Mouse (Mus musculus): ENCODE measurements around the gene Daxx. TPM values are rescaled to one million over a fixed set of nuclear protein-coding genes. Genes with fewer than 3 reads are reported as not detected.
"Not testable (repeated sequence)": the region's sequence is repeated elsewhere in the genome, so short reads cannot be mapped to it uniquely, and the experiment has no call there.

The Daxx gene
- 10 to 100 TPM; 26.0 to 26.2 TPM for total RNA-seq (2021)

DNA sequence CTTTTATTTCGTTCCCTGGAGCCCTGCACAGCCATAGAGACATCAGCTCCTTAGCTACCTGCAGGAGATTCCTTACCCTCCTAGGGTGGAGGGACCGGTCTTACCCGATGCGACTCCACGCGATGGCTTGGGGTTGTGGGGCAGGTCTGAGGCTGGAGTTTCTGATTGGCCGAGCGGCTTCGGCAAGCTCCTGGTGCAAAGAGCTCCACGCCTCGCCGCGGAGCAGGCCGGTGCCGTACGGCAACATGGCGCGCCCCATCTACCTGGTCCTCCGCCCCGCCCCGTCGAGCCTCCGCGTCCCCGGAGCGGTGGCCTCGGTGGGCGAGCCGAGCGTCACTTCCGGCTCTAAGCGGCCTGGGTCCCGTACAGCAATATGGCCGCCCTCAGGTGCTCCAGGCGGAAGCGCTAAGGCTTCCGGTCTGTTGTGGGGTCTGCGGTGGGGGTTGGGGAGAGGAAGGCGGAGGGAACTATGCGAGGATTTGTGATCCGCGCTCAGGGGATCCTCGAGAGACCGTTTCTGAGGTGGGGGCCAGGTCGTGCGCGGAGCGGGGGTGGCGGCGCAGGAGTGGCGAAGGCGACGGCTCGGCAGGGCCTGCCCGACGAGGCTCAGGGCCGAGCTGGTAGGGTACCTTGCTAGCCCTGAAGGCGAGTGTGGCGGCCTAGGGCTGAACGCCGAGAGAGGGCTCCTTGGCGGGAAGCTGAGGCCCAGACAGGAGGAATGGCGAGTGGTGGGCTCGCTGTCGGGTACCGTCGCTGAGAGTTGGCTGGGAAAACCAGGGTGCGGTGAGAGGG lies at the start of gene Daxx:
Daxx (plus strand) TSS at position 338 of the 792 bp plus-strand sequence.
- intact Hi-C loops (cut with DNase I), result no loop called here

GRCm38 (mm10) chr17:33865330-33866030 lies 43.7 kb upstream of the Daxx start:
- peak; percentile 83 to 98 for DNase-seq (ENCODE audit: low spot score in 2 of 2)
- intact Hi-C loops (cut with DNase I), result no loop called here

More for the DNA sequence above, at the start of gene Daxx:
- DNase-seq (ENCODE audit: low spot score in 2 of 2), result peak; percentile 99

- intact Hi-C loops (cut with DNase I); DNase-seq (ENCODE audit: low spot score in 2 of 2): not testable (repeated sequence)
Measured at GRCm38 (mm10) chr17:33873537-33873936, 35.7 kb upstream of the Daxx start, which contains the start of gene Gm7029. Gm7029 (plus strand) TSS chr17:33873837.

- intact Hi-C loops (cut with DNase I), result no loop called here
- no peak for DNase-seq (ENCODE audit: low spot score in 2 of 2)
Measured at GRCm38 (mm10) chr17:33874411-33874810, 34.8 kb upstream of the Daxx start.

GRCm38 (mm10) chr17:33875797-33876196 lies 33.4 kb upstream of the Daxx start:
- intact Hi-C loops (cut with DNase I); DNase-seq (ENCODE audit: low spot score in 2 of 2): not testable (repeated sequence)

GRCm38 (mm10) chr17:33884320-33884719 lies 24.9 kb upstream of the Daxx start:
- intact Hi-C loops (cut with DNase I), result not testable (repeated sequence)

DNA sequence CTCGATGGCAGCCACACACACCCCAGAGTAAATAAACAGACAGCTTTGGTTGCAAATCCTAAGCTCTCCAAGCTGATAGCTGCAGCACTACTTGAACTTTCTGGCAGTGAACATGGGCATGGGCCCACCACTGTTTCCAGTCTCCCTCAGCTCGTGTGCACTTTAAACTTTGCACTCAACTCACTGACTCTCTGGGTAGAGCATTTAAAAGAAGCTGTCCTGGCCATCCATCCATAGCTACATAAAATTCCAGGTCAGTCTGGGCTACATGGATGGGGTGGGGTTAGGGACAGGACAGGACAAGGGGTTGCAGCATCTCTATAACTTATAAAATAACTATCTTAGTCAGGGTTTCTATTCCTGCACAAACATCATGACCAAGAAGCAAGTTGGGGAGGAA lies 21.4 kb upstream of the Daxx start:
- DNase-seq (ENCODE audit: low spot score in 2 of 2); intact Hi-C loops (cut with DNase I): not testable (repeated sequence)

More at GRCm38 (mm10) chr17:33884320-33884719, 24.9 kb upstream of the Daxx start:
- DNase-seq (ENCODE audit: low spot score in 2 of 2), result not testable (repeated sequence)

DNA sequence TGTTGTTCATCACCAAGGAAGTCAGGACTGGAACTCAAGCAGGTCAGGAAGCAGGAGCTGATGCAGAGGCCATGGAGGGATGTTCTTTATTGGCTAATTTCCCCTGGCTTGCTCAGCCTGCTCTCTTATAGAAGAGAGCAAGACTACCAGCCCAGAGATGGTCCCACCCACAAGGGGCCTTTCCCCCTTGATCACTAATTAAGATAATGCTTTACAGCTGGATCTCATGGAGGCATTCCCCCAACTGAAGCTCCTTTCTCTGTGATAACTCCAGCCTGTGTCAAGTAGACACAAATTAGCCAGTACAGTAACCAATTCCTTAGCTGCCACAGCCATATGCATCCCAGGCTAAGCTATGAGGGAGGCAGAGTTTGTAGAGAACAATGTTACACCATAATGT lies 21.0 kb upstream of the Daxx start:
- DNase-seq (ENCODE audit: low spot score in 2 of 2); intact Hi-C loops (cut with DNase I): not testable (repeated sequence)

DNA sequence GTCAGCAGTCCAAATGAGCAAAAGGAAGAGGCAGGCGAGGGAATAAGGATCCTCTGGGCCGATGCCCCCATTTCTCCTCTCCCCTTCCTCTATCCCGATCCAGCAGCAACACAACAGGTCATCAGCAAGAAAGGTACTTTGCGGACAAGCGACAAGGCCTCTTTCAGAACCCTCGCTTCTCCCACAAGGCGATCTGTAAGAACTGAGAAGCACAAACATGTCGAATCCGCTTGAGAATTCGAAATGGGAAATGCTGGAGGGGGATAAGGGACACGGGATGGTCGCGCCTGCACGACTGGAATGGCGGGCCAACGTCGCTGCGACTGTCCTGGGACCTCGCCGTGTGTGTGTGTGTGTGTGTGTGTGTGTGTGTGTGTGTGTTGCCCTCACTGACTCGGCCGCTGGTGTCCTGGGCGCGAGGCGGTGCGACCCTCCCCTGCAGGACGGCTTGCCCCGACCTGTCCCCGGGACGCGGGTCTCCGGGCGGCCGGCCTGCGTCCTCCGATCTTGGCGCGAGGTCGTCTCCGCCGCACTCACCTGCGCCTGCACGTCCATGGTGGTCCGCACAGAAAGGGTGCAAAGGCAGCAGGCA lies 19.2 kb upstream of the Daxx start:
- DNase-seq (ENCODE audit: low spot score in 2 of 2); intact Hi-C loops (cut with DNase I): not testable (repeated sequence)

- peak; percentile 99 to 100 for DNase-seq (ENCODE audit: low spot score in 2 of 2)
- intact Hi-C loops (cut with DNase I), result no loop called here
Measured at GRCm38 (mm10) chr17:33890533-33891059, 18.6 kb upstream of the Daxx start, which contains the start of gene Kifc1. Kifc1 (minus strand) TSS chr17:33890661.

GRCm38 (mm10) chr17:33891357-33891756 lies 17.9 kb upstream of the Daxx start:
- no peak for DNase-seq (ENCODE audit: low spot score in 2 of 2)
- intact Hi-C loops (cut with DNase I), result no loop called here

GRCm38 (mm10) chr17:33891892-33892291 lies 17.3 kb upstream of the Daxx start:
- not testable (repeated sequence) for DNase-seq (ENCODE audit: low spot score in 2 of 2)

DNA sequence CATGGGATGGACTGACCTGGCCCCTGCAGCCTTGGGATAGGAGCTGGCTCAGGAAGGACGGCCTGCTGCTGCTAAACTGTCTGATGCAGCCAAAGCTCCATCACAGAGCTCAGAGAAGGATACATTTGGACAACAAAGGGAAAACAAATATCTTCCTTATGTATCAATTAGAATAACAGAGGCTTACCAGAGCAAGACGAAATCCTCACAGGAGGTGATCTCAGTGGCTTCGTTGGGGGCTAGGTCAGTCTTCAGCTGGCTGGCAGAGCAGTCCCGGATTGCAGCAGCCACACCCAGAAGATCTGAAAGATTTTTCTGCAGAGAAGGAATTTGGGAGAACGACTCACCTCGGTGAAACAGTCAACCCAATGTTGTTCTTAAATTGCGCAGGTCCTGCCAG lies 16.8 kb upstream of the Daxx start:
- intact Hi-C loops (cut with DNase I), result no loop called here
- no peak for DNase-seq (ENCODE audit: low spot score in 2 of 2)

More at GRCm38 (mm10) chr17:33891892-33892291, 17.3 kb upstream of the Daxx start:
- intact Hi-C loops (cut with DNase I), result not testable (repeated sequence)

- intact Hi-C loops (cut with DNase I); DNase-seq (ENCODE audit: low spot score in 2 of 2): not testable (repeated sequence)
Measured at GRCm38 (mm10) chr17:33893011-33893410, 16.2 kb upstream of the Daxx start.

- DNase-seq (ENCODE audit: low spot score in 2 of 2), result no peak
- intact Hi-C loops (cut with DNase I), result no loop called here
Measured at GRCm38 (mm10) chr17:33897114-33897794, 12.0 kb upstream of the Daxx start.

DNA sequence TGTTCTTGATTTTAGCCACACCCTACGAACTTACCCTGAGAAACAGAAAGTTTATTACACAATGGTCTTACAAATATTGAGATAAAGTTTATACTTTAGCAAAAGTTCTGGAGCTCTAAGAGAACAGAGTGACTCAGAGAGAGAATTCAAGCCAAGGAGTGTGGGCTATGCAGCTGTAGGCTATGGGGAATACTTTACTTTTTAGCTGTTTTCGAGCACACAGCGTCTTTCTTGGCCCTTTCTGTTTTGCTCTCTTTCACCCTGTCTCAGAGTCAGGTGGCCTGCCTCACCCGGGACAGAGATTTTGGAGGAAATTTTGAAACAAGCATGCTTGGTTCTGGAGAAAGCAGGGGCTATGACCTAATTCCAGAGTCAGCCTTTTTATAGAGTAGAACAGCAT lies 11.0 kb upstream of the Daxx start:
- intact Hi-C loops (cut with DNase I); DNase-seq (ENCODE audit: low spot score in 2 of 2): not testable (repeated sequence)

DNA sequence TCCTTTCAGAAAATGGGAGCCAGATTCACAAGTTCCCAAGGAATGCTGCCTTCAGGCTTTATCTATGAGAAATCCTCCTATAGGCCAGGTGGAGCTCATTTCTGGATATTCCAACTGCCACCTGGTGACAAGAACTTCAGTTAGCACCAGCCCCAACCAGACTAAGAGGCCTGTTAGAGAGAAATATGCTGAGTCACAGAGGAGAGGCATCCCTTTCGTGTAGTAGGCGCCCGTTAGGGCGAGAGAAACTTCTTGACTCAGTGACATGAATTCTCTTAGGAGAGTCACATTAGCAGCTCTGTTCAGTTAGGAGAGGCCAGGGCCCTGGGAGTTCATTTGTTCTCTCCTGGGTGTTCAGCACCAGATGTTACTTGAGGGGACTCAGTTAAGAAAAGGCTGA lies 9.6 kb upstream of the Daxx start:
- intact Hi-C loops (cut with DNase I), result no loop called here

GRCm38 (mm10) chr17:33900281-33900988 lies 8.8 kb upstream of the Daxx start:
- intact Hi-C loops (cut with DNase I), result no loop called here
- DNase-seq (ENCODE audit: low spot score in 2 of 2), result no peak

More for the DNA sequence above, 9.6 kb upstream of the Daxx start:
- no peak for DNase-seq (ENCODE audit: low spot score in 2 of 2)

DNA sequence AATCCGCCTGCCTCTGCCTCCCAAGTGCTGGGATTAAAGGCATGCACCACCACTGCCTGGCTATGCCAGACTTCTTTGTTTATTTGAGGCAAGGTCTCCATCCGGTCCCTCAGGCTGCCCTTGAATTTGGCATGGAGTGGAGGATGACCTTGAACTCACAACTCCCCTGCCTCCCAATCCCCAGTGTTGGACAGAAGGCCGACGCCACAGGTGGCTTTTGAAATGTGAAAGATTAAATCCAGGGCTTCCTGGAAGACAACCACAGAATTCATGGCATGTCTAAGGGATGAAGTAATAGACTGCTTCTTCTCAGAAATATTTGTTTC lies 8.3 kb upstream of the Daxx start:
- DNase-seq (ENCODE audit: low spot score in 2 of 2), result no peak
- intact Hi-C loops (cut with DNase I), result no loop called here

Data from left cerebral cortex, postnatal 25 days (tissue).